Mouse (Mus musculus) hindbrain, embryonic 15.5 days (tissue): ENCODE results near the gene Cldn13. TPM values are rescaled to one million over a fixed set of nuclear protein-coding genes. Genes with fewer than 3 reads are reported as not detected.

Experiments
- polyA plus RNA-seq: library from polyadenylated mRNA; unstranded; fragments of >200 nt; fragmentation: Nextera tagmentation; extraction: Ambion mirVana; gene quantifications from 2 replicates; pipeline ENCODE4 v1.2.1, GENCODE M21; 2015

The Cldn13 gene
- polyA plus RNA-seq, 1 experiment from 2014 or later: 0.23 TPM

Other genes starting within 250 kb of the Cldn13 start
- gene Limk1, start 226.9 kb downstream of the Cldn13 start, polyA plus RNA-seq: 23.0 and 25.8 TPM in 2 replicates
- gene Eln, start 168.2 kb downstream of the Cldn13 start, polyA plus RNA-seq: 21.0 and 24.5 TPM in 2 replicates
- gene Tmem270, start 8.8 kb downstream of the Cldn13 start, polyA plus RNA-seq: not detected in 2 replicates
- gene Mettl27, start 16.8 kb upstream of the Cldn13 start, polyA plus RNA-seq: 6.5 and 6.8 TPM in 2 replicates
- gene Cldn4, start 31.4 kb upstream of the Cldn13 start, polyA plus RNA-seq: 0.10 TPM in 1 of 2 replicates, not detected in the other
- 2.2 and 2.8 TPM in 2 replicates for gene Cldn3, start 70.7 kb upstream of the Cldn13 start, polyA plus RNA-seq
- gene Abhd11, start 93.6 kb upstream of the Cldn13 start, polyA plus RNA-seq: 68.1 and 68.3 TPM in 2 replicates
- 127 and 145 TPM in 2 replicates for gene Stx1a, start 108.0 kb upstream of the Cldn13 start, polyA plus RNA-seq
- gene Dnajc30, start 148.7 kb upstream of the Cldn13 start, polyA plus RNA-seq: 41.1 and 42.9 TPM in 2 replicates
- gene Bud23, start 149.4 kb upstream of the Cldn13 start, polyA plus RNA-seq: 76.3 and 80.3 TPM in 2 replicates
- gene Vps37d, start 162.7 kb upstream of the Cldn13 start, polyA plus RNA-seq: 37.3 and 43.0 TPM in 2 replicates
- 0.97 and 1.6 TPM in 2 replicates for gene Mlxipl, start 174.4 kb upstream of the Cldn13 start, polyA plus RNA-seq
- gene Tbl2, start 234.1 kb upstream of the Cldn13 start, polyA plus RNA-seq: 13.9 and 16.0 TPM in 2 replicates